Mouse (Mus musculus) midbrain, postnatal 0 days (tissue): ENCODE measurements around the gene Oas2. TPM values are rescaled to one million over a fixed set of nuclear protein-coding genes. Genes with fewer than 3 reads are reported as not detected.
A peak's percentile ranks its signal among the peaks of the same experiment; 100 is the strongest.

Experiments used
- ATAC-seq: fragments of 200-750 bp; cut with Nextera tagmentation; 2 replicates; pipeline ENCODE4 v1.8.0; 2017; ENCODE audit warnings: moderate number of reproducible peaks, mild to moderate bottlenecking, moderate TSS enrichment, moderate library complexity; ENCODE audit not compliant: low FRiP score
- DNase-seq: peaks from one replicate; pipeline ENCODE4 v3.0.0-alpha.2; 2015; ENCODE audit warnings: low spot score
- H3K27ac ChIP-seq: fragments of 300-500 bp; sonication (generic); 2 replicates; pipeline ENCODE4 v1.5.1; 2014; ENCODE audit warnings: low read depth, mild to moderate bottlenecking, low read length, mixed read lengths
- H3K27me3 ChIP-seq: fragments of 300-500 bp; sonication (generic); 2 replicates; pipeline ENCODE4 v1.6.1; 2014; ENCODE audit warnings: low read length, control low read depth, mixed read lengths; ENCODE audit not compliant: insufficient read depth
- H3K36me3 ChIP-seq: fragments of 300-500 bp; sonication (generic); 2 replicates; pipeline ENCODE4 v1.6.1; 2014; ENCODE audit warnings: low read length, control low read depth, mixed read lengths; ENCODE audit not compliant: insufficient read depth
- H3K4me1 ChIP-seq: fragments of 300-500 bp; sonication (generic); 2 replicates; pipeline ENCODE4 v1.6.1; 2014; ENCODE audit warnings: mild to moderate bottlenecking, control low read depth, antibody characterized with exemption, low read length, mixed read lengths; ENCODE audit not compliant: insufficient read depth
- H3K4me2 ChIP-seq: fragments of 300-500 bp; sonication (generic); 2 replicates; pipeline ENCODE4 v1.6.1; 2014; ENCODE audit warnings: low read depth, mild to moderate bottlenecking, low read length, mixed read lengths; ENCODE audit not compliant: poor library complexity, severe bottlenecking
- H3K4me3 ChIP-seq: fragments of 300-500 bp; sonication (generic); 2 replicates; pipeline ENCODE4 v1.5.1; 2014; ENCODE audit warnings: low read depth, mild to moderate bottlenecking, low read length, moderate library complexity
- H3K9ac ChIP-seq: fragments of 300-500 bp; sonication (generic); replicated peaks from 2 replicates; pipeline ENCODE4 v1.6.1; 2014; ENCODE audit warnings: mild to moderate bottlenecking, low read length, moderate library complexity, mixed read lengths; ENCODE audit not compliant: poor library complexity, severe bottlenecking
- H3K9me3 ChIP-seq: fragments of 300-500 bp; sonication (generic); 2 replicates; pipeline ENCODE4 v1.6.1; 2016; ENCODE audit warnings: low read length, control low read depth
- CTCF ChIP-seq: IDR thresholded peaks from 2 replicates; pipeline ENCODE4 v1.5.1; 2016; ENCODE audit warnings: antibody characterized with exemption, mild to moderate bottlenecking
- WGBS: fragments of 180-500 bp; shearing (Covaris S2); extraction: QIAGEN DNeasy Blood & Tissue Kit; methylation state at CpG from one replicate; pipeline ENCODE4 v1.1.7; 2014; 5-methylcytosine and 5-hydroxymethylcytosine counted together
- polyA plus RNA-seq: library from polyadenylated mRNA; unstranded; fragments of >200 nt; fragmentation: Nextera tagmentation; extraction: Ambion mirVana; gene quantifications from 2 replicates; pipeline ENCODE4 v1.2.1, GENCODE M21; 2015
- total RNA-seq: library from RNA; depleted of rRNA; stranded (reverse); fragments of >200 nt; gene quantifications from 2 replicates; pipeline ENCODE4 v1.2.3, GENCODE M21; 2014; rRNA removed

Oas2 gene
- total and polyA plus RNA-seq, 2 experiments from 2014 or later: 0.27 to 0.31 TPM

DNA sequence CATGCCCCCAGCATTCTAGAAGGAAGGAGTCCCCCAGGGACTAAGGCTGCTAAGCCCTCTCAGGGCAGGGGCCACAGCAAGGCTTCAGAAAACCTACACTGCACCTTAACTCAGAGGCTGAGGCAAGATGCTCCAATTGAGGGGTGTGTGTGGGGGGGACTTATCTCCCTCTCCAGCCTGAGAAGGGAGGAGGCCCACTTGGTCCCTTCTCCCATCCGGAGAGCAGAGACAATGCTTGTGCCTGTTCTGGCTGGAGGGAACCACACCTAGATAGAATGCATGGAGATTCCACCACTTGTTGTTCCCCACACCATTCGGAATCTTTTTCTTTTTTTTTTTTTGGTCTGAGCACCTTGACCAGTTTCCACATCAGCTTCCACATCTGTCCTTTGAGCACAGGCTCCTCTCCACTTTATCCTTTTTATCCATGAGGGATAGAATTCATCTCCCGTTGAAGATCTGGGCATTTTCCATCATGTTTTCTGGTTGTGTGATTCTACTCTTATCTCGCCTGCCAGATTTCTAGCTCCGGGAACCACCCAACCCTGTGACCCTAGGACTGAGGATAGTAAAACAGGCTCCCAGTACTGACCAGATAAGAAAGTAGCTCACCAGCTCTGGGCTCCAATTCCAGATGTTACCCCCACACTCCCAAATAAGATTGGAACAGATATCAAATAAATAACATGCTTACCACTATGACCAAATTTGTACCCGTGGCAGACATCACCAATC, 62.7 kb downstream of the Oas2 start:
- WGBS: 86% methylated on average over 6 of the region's 6 CpGs
- Histone ChIP-seq H3K27me3 (no peaks in the 10 kb centered on the region), H3K4me1 (no peaks in the 10 kb centered on the region), H3K9me3 (no peaks in the 10 kb centered on the region), H3K27ac (no peak overlapping the region), H3K36me3 (peaks cover 66% of the 10 kb centered on the region), H3K4me3 (no peak overlapping the region), H3K9ac (no peak overlapping the region), H3K4me2 (no peak overlapping the region)
- DNase-seq (no peak), ATAC-seq (no peak)
- no peak for TF ChIP-seq CTCF

DNA sequence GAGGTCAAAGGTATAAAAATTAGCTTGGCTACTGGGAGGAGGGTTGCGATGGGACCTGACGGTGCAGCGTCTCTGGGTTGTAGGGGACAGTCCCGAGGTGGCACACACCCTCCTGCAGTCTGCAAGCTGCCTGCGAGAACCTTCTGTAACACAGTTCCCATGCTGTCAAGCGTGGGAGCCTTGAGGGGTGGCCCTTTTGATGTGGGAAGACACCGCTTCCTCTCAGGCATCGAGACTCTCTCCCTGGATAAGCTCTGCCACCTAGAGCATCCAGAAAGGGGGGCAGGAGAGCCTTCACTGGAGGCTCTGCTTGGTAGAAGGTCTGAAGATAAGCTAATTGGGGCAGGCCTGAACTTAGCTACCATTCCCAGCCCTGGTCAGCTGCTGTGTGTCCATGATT, 64.0 kb downstream of the Oas2 start:
- WGBS: 82% methylated on average over 8 of the region's 8 CpGs
- no peak overlapping the region for H3K4me2 ChIP-seq
- ATAC-seq (no peak), DNase-seq (no peak)
- H3K27ac ChIP-seq: no peak overlapping the region
- H3K4me1 ChIP-seq: no peaks in the 10 kb centered on the region
- H3K9ac ChIP-seq: no peak overlapping the region
- H3K9me3 ChIP-seq: no peaks in the 10 kb centered on the region
- peaks cover 58% of the 10 kb centered on the region for H3K36me3 ChIP-seq
- no peaks in the 10 kb centered on the region for H3K27me3 ChIP-seq
- TF ChIP-seq CTCF: no peak
- no peak overlapping the region for H3K4me3 ChIP-seq

DNA sequence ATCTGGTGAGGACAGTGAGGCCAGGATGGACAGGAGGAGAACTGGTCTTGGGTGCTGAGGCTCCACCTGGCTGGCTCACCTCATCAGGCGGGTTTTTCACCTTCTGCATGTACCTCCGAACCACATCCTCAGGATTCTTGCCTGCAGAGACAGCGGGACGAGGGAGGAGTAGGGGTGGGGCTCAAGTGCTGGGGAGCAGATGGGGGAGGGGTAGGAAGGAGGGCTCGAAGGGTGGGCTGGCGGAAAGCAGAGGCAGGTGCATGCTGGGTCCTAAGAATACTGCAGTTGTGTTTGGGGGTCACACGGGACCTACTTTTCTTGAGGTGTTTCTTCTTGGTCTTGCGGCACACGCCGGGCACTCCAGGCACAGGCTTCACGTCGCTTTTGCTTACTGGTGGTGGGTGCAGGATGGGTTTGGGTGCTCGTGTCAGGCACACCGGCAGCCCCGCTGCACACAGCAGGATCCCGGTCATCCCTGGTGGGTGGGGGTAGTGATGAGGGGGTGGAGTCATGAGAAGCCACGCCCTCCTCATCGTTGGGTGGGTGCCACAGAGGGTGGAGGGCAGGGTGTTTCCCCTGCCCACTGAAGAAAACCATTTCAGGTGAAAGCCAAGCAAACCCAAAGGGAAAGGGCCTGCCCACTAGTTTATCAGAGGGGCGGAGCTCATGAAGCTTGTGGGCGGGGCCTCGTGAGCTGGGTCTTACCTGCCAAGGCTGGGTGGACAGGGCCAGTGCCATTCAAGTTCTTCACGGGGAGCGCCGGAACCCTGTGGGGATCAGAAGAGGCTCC, 66.5 kb downstream of the Oas2 start:
- Histone ChIP-seq H3K4me3 (no peak overlapping the region), H3K9ac (no peak overlapping the region), H3K9me3 (no peaks in the 10 kb centered on the region), H3K27me3 (no peaks in the 10 kb centered on the region), H3K4me2 (no peak overlapping the region), H3K4me1 (0 out of 2 replicates have a peak, but pooled peaks cover 5% of the 10 kb centered on the region), H3K27ac (no peak overlapping the region), H3K36me3 (peaks cover 46% of the 10 kb centered on the region)
- WGBS: 19% methylated on average over 23 of the region's 24 CpGs
- TF ChIP-seq CTCF: no peak
- no peak for ATAC-seq
- DNase-seq: no peak

DNA sequence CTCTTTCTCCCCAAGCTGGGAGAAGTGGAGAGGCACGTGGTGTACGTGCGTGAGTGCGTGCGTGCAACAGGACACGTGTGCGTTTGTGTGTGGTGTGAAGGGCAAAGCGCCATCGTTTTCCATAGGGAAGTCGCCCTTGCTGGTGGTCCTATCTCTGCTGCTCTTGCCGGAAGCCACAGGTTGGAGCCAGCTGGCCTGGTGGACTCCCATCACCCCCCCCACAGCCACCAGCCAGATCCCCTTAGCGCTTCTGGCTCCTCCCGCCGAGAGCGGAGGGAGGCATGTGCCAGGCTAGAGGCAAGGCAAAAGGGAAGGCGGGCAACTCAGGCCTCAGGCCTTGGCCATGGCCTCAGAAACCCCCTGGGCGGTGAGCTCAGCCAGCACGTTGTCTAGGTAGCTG, 68.7 kb downstream of the Oas2 start:
- peak overlapping the region; percentile 8; the same call in 1 of the 2 replicates for H3K9ac ChIP-seq
- H3K9me3 ChIP-seq: no peaks in the 10 kb centered on the region
- H3K4me3 ChIP-seq: no peak overlapping the region
- DNase-seq (peak; percentile 44), ATAC-seq (no peak)
- H3K4me1 ChIP-seq: 0 out of 2 replicates have a peak, but pooled peaks cover 5% of the 10 kb centered on the region
- no peak for TF ChIP-seq CTCF
- H3K27ac ChIP-seq: peak overlapping the region; percentile 90
- 76% methylated on average over 18 of the region's 18 CpGs for WGBS
- no peak overlapping the region for H3K4me2 ChIP-seq
- no peaks in the 10 kb centered on the region for H3K27me3 ChIP-seq
- H3K36me3 ChIP-seq: peaks cover 30% of the 10 kb centered on the region

Other genes starting within 250 kb of the Oas2 start
- 26.7 and 27.9 TPM in 2 replicates for gene Plbd2, start 246.2 kb downstream of the Oas2 start, total RNA-seq
- gene Plbd2, start 246.2 kb downstream of the Oas2 start, polyA plus RNA-seq: 49.9 and 52.9 TPM in 2 replicates
- 1.9 and 2.1 TPM in 2 replicates for gene Slc8b1, start 238.7 kb downstream of the Oas2 start, total RNA-seq
- 2.5 and 2.7 TPM in 2 replicates for gene Slc8b1, start 238.7 kb downstream of the Oas2 start, polyA plus RNA-seq
- gene Tpcn1, start 161.2 kb downstream of the Oas2 start, total RNA-seq: 11.6 and 25.3 TPM in 2 replicates
- 9.3 and 9.4 TPM in 2 replicates for gene Tpcn1, start 161.2 kb downstream of the Oas2 start, polyA plus RNA-seq
- 0.94 and 1.3 TPM in 2 replicates for gene Iqcd, start 160.8 kb downstream of the Oas2 start, total RNA-seq
- 0.86 and 1.5 TPM in 2 replicates for gene Iqcd, start 160.8 kb downstream of the Oas2 start, polyA plus RNA-seq
- gene Rita1, start 137.3 kb downstream of the Oas2 start, total RNA-seq: 32.3 and 43.6 TPM in 2 replicates
- gene Rita1, start 137.3 kb downstream of the Oas2 start, polyA plus RNA-seq: 31.4 and 33.9 TPM in 2 replicates
- gene Ddx54, start 137.1 kb downstream of the Oas2 start, total RNA-seq: 36.2 and 37.8 TPM in 2 replicates
- 31.7 and 32.6 TPM in 2 replicates for gene Ddx54, start 137.1 kb downstream of the Oas2 start, polyA plus RNA-seq
- gene Cfap73, start 115.6 kb downstream of the Oas2 start, total RNA-seq: 0.38 and 0.60 TPM in 2 replicates
- gene Cfap73, start 115.6 kb downstream of the Oas2 start, polyA plus RNA-seq: 0.62 and 0.74 TPM in 2 replicates
- 18.1 and 24.7 TPM in 2 replicates for gene Rasal1, start 101.0 kb downstream of the Oas2 start, total RNA-seq
- gene Rasal1, start 101.0 kb downstream of the Oas2 start, polyA plus RNA-seq: 8.2 and 9.9 TPM in 2 replicates
- 240 and 242 TPM in 2 replicates for gene Dtx1, start 37.9 kb downstream of the Oas2 start, total RNA-seq
- 63.0 and 67.9 TPM in 2 replicates for gene Dtx1, start 37.9 kb downstream of the Oas2 start, polyA plus RNA-seq
- gene Oas3, start 27.8 kb upstream of the Oas2 start, total RNA-seq: 0.80 and 1.3 TPM in 2 replicates
- 0.54 and 0.57 TPM in 2 replicates for gene Oas3, start 27.8 kb upstream of the Oas2 start, polyA plus RNA-seq
- gene Oas1e, start 45.7 kb upstream of the Oas2 start, total RNA-seq: 0.28 and 1.0 TPM in 2 replicates
- 0.49 and 0.68 TPM in 2 replicates for gene Oas1e, start 45.7 kb upstream of the Oas2 start, polyA plus RNA-seq
- 0.71 and 0.99 TPM in 2 replicates for gene Oas1c, start 62.7 kb upstream of the Oas2 start, total RNA-seq
- gene Oas1c, start 62.7 kb upstream of the Oas2 start, polyA plus RNA-seq: 0.59 and 0.62 TPM in 2 replicates
- not detected in 2 replicates for gene Oas1f, start 97.5 kb upstream of the Oas2 start, total RNA-seq
- gene Oas1f, start 97.5 kb upstream of the Oas2 start, polyA plus RNA-seq: not detected in 2 replicates
- not detected in 2 replicates for gene Oas1h, start 111.6 kb upstream of the Oas2 start, total RNA-seq
- gene Oas1h, start 111.6 kb upstream of the Oas2 start, polyA plus RNA-seq: not detected in 2 replicates
- gene Oas1g, start 137.8 kb upstream of the Oas2 start, total RNA-seq: 0.52 and 1.2 TPM in 2 replicates
- 0.26 and 0.28 TPM in 2 replicates for gene Oas1g, start 137.8 kb upstream of the Oas2 start, polyA plus RNA-seq
- gene Oas1a, start 157.7 kb upstream of the Oas2 start, total RNA-seq: 0.28 and 1.8 TPM in 2 replicates
- gene Oas1a, start 157.7 kb upstream of the Oas2 start, polyA plus RNA-seq: 1.2 and 1.6 TPM in 2 replicates
- gene Oas1d, start 164.7 kb upstream of the Oas2 start, total RNA-seq: 0.22 TPM in 1 of 2 replicates, not detected in the other
- 0.39 and 0.78 TPM in 2 replicates for gene Oas1d, start 164.7 kb upstream of the Oas2 start, polyA plus RNA-seq